Mouse (Mus musculus): ENCODE data around the gene Gm5678. TPM values are rescaled to one million over a fixed set of nuclear protein-coding genes. Genes with fewer than 3 reads are reported as not detected.
"Not testable (repeated sequence)": the region's sequence is repeated elsewhere in the genome, so short reads cannot be mapped to it uniquely, and the experiment has no call there.

Gm5678 gene
- total RNA-seq, 4 experiments from 2014 or later = 3.3 to 4.7 (median 3.4) TPM

- no peak for DNase-seq
These were observed 19.2 kb upstream of the Gm5678 start for GRCm38 (mm10) chr16:93608731-93609130.

- DNase-seq = no peak
These were observed 18.1 kb upstream of the Gm5678 start for GRCm38 (mm10) chr16:93609796-93610195.

- no peak for DNase-seq
These were observed 16.9 kb upstream of the Gm5678 start for GRCm38 (mm10) chr16:93610961-93611360.

GRCm38 (mm10) chr16:93615118-93615870 lies 12.6 kb upstream of the Gm5678 start:
- DNase-seq = peak; percentile 35

- DNase-seq = not testable (repeated sequence)
These were observed 4.1 kb upstream of the Gm5678 start for GRCm38 (mm10) chr16:93623759-93624158.

- no peak for DNase-seq
These were observed 3.2 kb upstream of the Gm5678 start for GRCm38 (mm10) chr16:93624671-93625070.

GRCm38 (mm10) chr16:93626745-93627144 lies 1.2 kb upstream of the Gm5678 start:
- DNase-seq = no peak

- no peak for DNase-seq
These were observed 16.1 kb downstream of the Gm5678 start for GRCm38 (mm10) chr16:93644006-93644405.

GRCm38 (mm10) chr16:93648441-93649183 lies 20.7 kb downstream of the Gm5678 start:
- DNase-seq = no peak

- DNase-seq = no peak
These were observed 40.1 kb downstream of the Gm5678 start for GRCm38 (mm10) chr16:93667976-93668375.

- no peak for DNase-seq
These were observed 41.6 kb downstream of the Gm5678 start for GRCm38 (mm10) chr16:93669521-93669920.

GRCm38 (mm10) chr16:93670466-93670865 lies 42.6 kb downstream of the Gm5678 start:
- DNase-seq = not testable (repeated sequence)

- DNase-seq = no peak
These were observed 43.2 kb downstream of the Gm5678 start for GRCm38 (mm10) chr16:93671064-93671463.

GRCm38 (mm10) chr16:93676376-93676775 lies 48.5 kb downstream of the Gm5678 start:
- no peak for DNase-seq

GRCm38 (mm10) chr16:93678206-93678605 lies 50.3 kb downstream of the Gm5678 start:
- no peak for DNase-seq

GRCm38 (mm10) chr16:93679165-93679564 lies 51.3 kb downstream of the Gm5678 start:
- no peak for DNase-seq

Other genes with a start within 250 kb of the Gm5678 start
- gene Setd4, start 24.0 kb upstream of the Gm5678 start, total RNA-seq (2022) = 10 to 100 TPM in 1 of 4 experiments, 1 to 10 TPM in 3; 4.0 to 11.5 (median 7.1) TPM
- gene Cbr1, start 22.2 kb upstream of the Gm5678 start, total RNA-seq (2022) = 10 to 100 TPM; 82.7 to 91.9 (median 88.0) TPM
- 10 to 100 TPM; 12.1 to 15.1 (median 12.9) TPM for gene Cbr3, start 55.1 kb downstream of the Gm5678 start, total RNA-seq (2022)
- 10 to 100 TPM; 16.9 to 36.6 (median 26.4) TPM for gene Dop1b, start 83.8 kb downstream of the Gm5678 start, total RNA-seq (2022)
- 10 to 100 TPM; 28.9 to 51.3 (median 36.0) TPM for gene Morc3, start 204.0 kb downstream of the Gm5678 start, total RNA-seq (2022)